Mouse (Mus musculus) G1E (cell line): ENCODE data around the gene Klf13.

Experiments
- CTCF ChIP-seq: IDR thresholded peaks from 2 replicates; pipeline ENCODE4 v1.5.1; 2012; ENCODE audit warnings: low read depth, low read length, inconsistent platforms, mixed read lengths
- GATA1 ChIP-seq: IDR thresholded peaks from 2 replicates; pipeline ENCODE4 v1.6.1; 2012; ENCODE audit warnings: borderline replicate concordance, low read length, inconsistent platforms, mixed read lengths
- GATA2 ChIP-seq: IDR thresholded peaks from 2 replicates; pipeline ENCODE4 v1.6.1; 2012; ENCODE audit warnings: low read depth, low read length, inconsistent platforms, borderline replicate concordance
- TAL1 ChIP-seq: conservative IDR thresholded peaks from 2 replicates; pipeline ENCODE4 v1.6.1; 2012; ENCODE audit warnings: low read depth, low read length, inconsistent platforms, mixed read lengths

GRCm38 (mm10) chr7:63865911-63866310, 72.8 kb downstream of the Klf13 start:
- TF ChIP-seq CTCF (no peak), GATA1 (no peak), GATA2 (no peak), TAL1 (no peak)
